Mouse (Mus musculus) forebrain, postnatal 0 days (tissue): ENCODE measurements at regions not wholly inside any gene's neighbourhood (a gene's known extent, or its start where the extent isn't known, plus 50 kb on each side); places are given as distances from the start of the nearest gene placed in this dataset.

Experiments used
- ATAC-seq: fragments of 200-750 bp; cut with Nextera tagmentation; 2 replicates; pipeline ENCODE4 v1.8.0; 2017; ENCODE audit warnings: mild to moderate bottlenecking, moderate library complexity
- DNase-seq: peaks from one replicate; pipeline ENCODE4 v3.0.0-alpha.2; 2015
- H3K27ac ChIP-seq: fragments of 300-500 bp; sonication (generic); 2 replicates; pipeline ENCODE4 v1.5.1; 2014; ENCODE audit warnings: low read depth, mild to moderate bottlenecking, antibody characterized with exemption, low read length, moderate library complexity, mixed read lengths
- H3K27me3 ChIP-seq: fragments of 300-500 bp; sonication (generic); 2 replicates; pipeline ENCODE4 v1.6.1; 2014; ENCODE audit warnings: mild to moderate bottlenecking, low read length, mixed read lengths; ENCODE audit not compliant: insufficient read depth
- H3K36me3 ChIP-seq: fragments of 300-500 bp; sonication (generic); 2 replicates; pipeline ENCODE4 v1.6.1; 2014; ENCODE audit warnings: mild to moderate bottlenecking, moderate library complexity; ENCODE audit not compliant: insufficient read depth
- H3K4me1 ChIP-seq: fragments of 300-500 bp; sonication (generic); 2 replicates; pipeline ENCODE4 v1.6.1; 2014; ENCODE audit warnings: antibody characterized with exemption; ENCODE audit not compliant: insufficient read depth
- H3K4me2 ChIP-seq: fragments of 300-500 bp; sonication (generic); 2 replicates; pipeline ENCODE4 v1.6.1; 2014; ENCODE audit warnings: low read depth, mild to moderate bottlenecking, moderate library complexity
- H3K4me3 ChIP-seq: fragments of 300-500 bp; sonication (generic); 2 replicates; pipeline ENCODE4 v1.5.1; 2014; ENCODE audit warnings: low read depth, low read length, mixed read lengths
- H3K9ac ChIP-seq: fragments of 300-500 bp; sonication (generic); 2 replicates; pipeline ENCODE4 v1.6.1; 2014; ENCODE audit warnings: mild to moderate bottlenecking
- H3K9me3 ChIP-seq: fragments of 300-500 bp; sonication (generic); 2 replicates; pipeline ENCODE4 v1.6.1; 2016; ENCODE audit warnings: low read length
- CTCF ChIP-seq: sonication (generic); IDR thresholded peaks from 2 replicates; pipeline ENCODE4 v1.5.1; 2016; ENCODE audit warnings: antibody characterized with exemption, control low read depth, low read depth
- WGBS: fragments of 180-500 bp; shearing (Covaris S2); extraction: QIAGEN DNeasy Blood & Tissue Kit; methylation state at CpG from one replicate; pipeline ENCODE4 v1.1.7; 2014; 5-methylcytosine and 5-hydroxymethylcytosine counted together

DNA sequence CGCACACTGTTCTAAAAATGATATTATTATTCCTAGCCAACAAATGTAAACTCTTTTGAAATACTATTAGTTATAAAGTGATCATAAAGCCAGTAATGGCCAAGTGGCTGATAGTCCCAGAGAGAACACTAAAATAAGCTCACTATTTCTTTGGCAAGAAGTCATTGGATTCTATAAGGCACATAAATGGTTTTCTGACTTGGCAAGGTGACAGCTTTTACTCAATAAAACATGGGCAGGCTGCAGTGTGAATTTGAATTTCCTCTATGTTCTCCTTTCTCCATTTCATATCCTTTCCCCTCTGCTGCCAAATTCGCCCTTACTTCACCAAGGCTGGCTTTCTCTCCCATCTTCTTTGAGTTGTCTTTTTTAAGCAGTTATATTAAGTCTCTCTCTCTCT is 117.6 kb upstream of the Fgf10 start:
- ATAC-seq (no peak), DNase-seq (no peak)
- Histone ChIP-seq H3K4me2 (no peak overlapping the region), H3K4me3 (no peak overlapping the region), H3K27me3 (no peaks in the 10 kb centered on the region), H3K27ac (no peak overlapping the region), H3K36me3 (no peaks in the 10 kb centered on the region), H3K4me1 (no peaks in the 10 kb centered on the region), H3K9ac (no peak overlapping the region), H3K9me3 (no peaks in the 10 kb centered on the region)
- no peak for TF ChIP-seq CTCF
- WGBS: 72% methylated on average over 2 of the region's 2 CpGs

- H3K4me2 ChIP-seq: no peak overlapping the region
These were observed 130.8 kb upstream of the Fgf10 start for GRCm38 (mm10) chr13:118538742-118539141.

GRCm38 (mm10) chr13:118513961-118514360 is 126.9 kb upstream of the Mrps30 start:
- H3K4me3 ChIP-seq: no peak overlapping the region
- TF ChIP-seq CTCF: no peak
- no peak for ATAC-seq
- no peaks in the 10 kb centered on the region for H3K36me3 ChIP-seq
- H3K4me1 ChIP-seq: no peaks in the 10 kb centered on the region
- H3K27me3 ChIP-seq: no peaks in the 10 kb centered on the region
- H3K9me3 ChIP-seq: no peaks in the 10 kb centered on the region
- no peak overlapping the region for H3K4me2 ChIP-seq
- no peak for DNase-seq
- 87% methylated on average over 2 of the region's 2 CpGs for WGBS
- no peak overlapping the region for H3K27ac ChIP-seq
- H3K9ac ChIP-seq: no peak overlapping the region

More at GRCm38 (mm10) chr13:118538742-118539141, 130.8 kb upstream of the Fgf10 start:
- H3K27ac ChIP-seq: no peak overlapping the region
- WGBS: 60% methylated on average over 2 of the region's 2 CpGs
- DNase-seq: peak; percentile 9
- no peaks in the 10 kb centered on the region for H3K36me3 ChIP-seq
- no peaks in the 10 kb centered on the region for H3K4me1 ChIP-seq
- H3K27me3 ChIP-seq: no peaks in the 10 kb centered on the region
- no peak overlapping the region for H3K4me3 ChIP-seq
- no peak for ATAC-seq
- H3K9me3 ChIP-seq: no peaks in the 10 kb centered on the region
- H3K9ac ChIP-seq: no peak overlapping the region
- no peak for TF ChIP-seq CTCF

DNA sequence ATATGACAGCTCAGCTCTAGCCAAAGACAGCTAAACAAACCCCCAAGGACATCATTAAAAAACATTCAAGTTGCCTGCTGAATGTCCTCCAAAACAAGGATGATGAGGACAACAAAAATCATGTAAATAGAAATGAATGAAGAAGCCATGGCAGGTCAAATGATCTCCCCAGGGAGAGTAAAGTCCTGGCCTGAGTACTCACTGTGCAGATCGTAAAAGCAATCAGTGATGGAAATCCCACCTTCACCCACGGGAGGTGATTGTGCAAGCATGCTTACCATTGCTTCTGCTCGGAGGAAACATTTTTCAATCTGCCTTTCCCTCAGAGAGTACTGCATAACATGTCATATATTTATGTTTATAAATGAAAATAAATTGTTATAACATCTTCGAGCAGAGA is 119.1 kb upstream of the Mrps30 start:
- DNase-seq: no peak
- no peak overlapping the region for H3K4me3 ChIP-seq
- ATAC-seq: no peak
- TF ChIP-seq CTCF: no peak
- H3K9ac ChIP-seq: no peak overlapping the region
- WGBS: 88% methylated on average over 4 of the region's 4 CpGs
- H3K27ac ChIP-seq: no peak overlapping the region
- H3K27me3 ChIP-seq: no peaks in the 10 kb centered on the region
- no peak overlapping the region for H3K4me2 ChIP-seq
- no peaks in the 10 kb centered on the region for H3K4me1 ChIP-seq
- H3K36me3 ChIP-seq: no peaks in the 10 kb centered on the region
- H3K9me3 ChIP-seq: no peaks in the 10 kb centered on the region

DNA sequence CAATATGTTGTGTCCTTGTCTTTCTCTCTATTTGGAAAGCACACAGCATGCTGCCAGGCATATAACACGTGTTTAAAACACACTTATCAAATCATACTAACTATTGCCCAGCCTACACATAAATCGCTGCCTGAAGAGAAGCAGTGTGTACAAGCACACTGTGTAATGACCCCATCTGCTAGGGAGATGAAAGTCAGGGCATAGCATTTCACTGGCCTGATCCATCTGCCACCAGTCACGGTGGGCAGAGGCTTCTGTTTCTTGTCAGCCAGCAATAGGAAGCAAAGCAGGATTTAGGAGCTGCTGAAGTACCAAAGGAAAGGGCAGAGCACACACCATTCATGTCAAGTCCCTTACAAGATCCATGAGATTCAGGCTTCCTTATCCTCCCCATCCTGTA is 103.6 kb upstream of the Mrps30 start:
- no peak for TF ChIP-seq CTCF
- no peak overlapping the region for H3K27ac ChIP-seq
- ATAC-seq: peak; percentile 32; the same call in 1 of the 2 replicates
- no peaks in the 10 kb centered on the region for H3K27me3 ChIP-seq
- no peaks in the 10 kb centered on the region for H3K4me1 ChIP-seq
- no peak for DNase-seq
- no peaks in the 10 kb centered on the region for H3K36me3 ChIP-seq
- H3K4me3 ChIP-seq: no peak overlapping the region
- H3K9ac ChIP-seq: no peak overlapping the region
- H3K4me2 ChIP-seq: no peak overlapping the region
- no peaks in the 10 kb centered on the region for H3K9me3 ChIP-seq
- 58% methylated on average over 3 of the region's 3 CpGs for WGBS

DNA sequence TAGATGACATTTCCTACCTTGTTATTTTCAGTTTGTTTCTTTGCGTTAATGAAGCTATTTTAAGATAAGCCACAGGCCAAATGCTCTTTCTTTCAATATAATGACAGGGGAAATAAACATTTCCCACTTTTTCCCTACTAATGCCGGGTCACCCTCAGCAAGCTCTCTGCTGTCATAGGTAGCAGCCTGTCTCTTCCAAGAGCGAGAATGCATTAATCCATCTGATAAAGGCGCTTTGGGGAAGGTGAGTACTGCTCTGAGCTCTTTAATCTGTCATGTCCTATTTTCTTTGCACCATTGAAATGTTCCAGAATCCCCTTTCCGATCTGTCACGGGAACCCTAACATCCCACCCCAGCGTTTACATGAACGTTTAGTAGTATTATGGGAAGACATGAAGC is 96.0 kb upstream of the Mrps30 start:
- no peak for DNase-seq
- Histone ChIP-seq H3K27me3 (no peaks in the 10 kb centered on the region), H3K4me2 (no peak overlapping the region), H3K36me3 (no peaks in the 10 kb centered on the region), H3K9me3 (no peaks in the 10 kb centered on the region), H3K4me3 (no peak overlapping the region), H3K9ac (no peak overlapping the region), H3K27ac (no peak overlapping the region), H3K4me1 (no peaks in the 10 kb centered on the region)
- WGBS: 72% methylated on average over 8 of the region's 8 CpGs
- no peak for ATAC-seq
- no peak for TF ChIP-seq CTCF

GRCm38 (mm10) chr13:118480237-118480636 is 93.2 kb upstream of the Mrps30 start:
- Histone ChIP-seq H3K27ac (no peak overlapping the region), H3K4me3 (no peak overlapping the region), H3K4me2 (no peak overlapping the region), H3K9me3 (no peaks in the 10 kb centered on the region), H3K27me3 (no peaks in the 10 kb centered on the region), H3K4me1 (no peaks in the 10 kb centered on the region), H3K9ac (no peak overlapping the region), H3K36me3 (no peaks in the 10 kb centered on the region)
- 92% methylated on average over 1 of the region's 1 CpGs for WGBS
- DNase-seq (no peak), ATAC-seq (no peak)
- TF ChIP-seq CTCF: no peak

GRCm38 (mm10) chr13:118478487-118478886 is 91.4 kb upstream of the Mrps30 start:
- H3K4me3 ChIP-seq: no peak overlapping the region
- H3K9me3 ChIP-seq: no peaks in the 10 kb centered on the region
- H3K4me2 ChIP-seq: no peak overlapping the region
- H3K27me3 ChIP-seq: no peaks in the 10 kb centered on the region
- TF ChIP-seq CTCF: no peak
- H3K4me1 ChIP-seq: no peaks in the 10 kb centered on the region
- WGBS: 83% methylated on average over 1 of the region's 1 CpGs
- no peak overlapping the region for H3K9ac ChIP-seq
- H3K36me3 ChIP-seq: no peaks in the 10 kb centered on the region
- no peak overlapping the region for H3K27ac ChIP-seq
- no peak for DNase-seq
- ATAC-seq: no peak
